Mouse (Mus musculus) kidney, adult 2 months (tissue): ENCODE measurements around the gene Trmt1l.

Source experiments
- CTCF ChIP-seq: fragments of 200-500 bp; conservative IDR thresholded peaks from 2 replicates; pipeline ENCODE4 v1.5.1; 2011; ENCODE audit warnings: low read depth, mild to moderate bottlenecking, control low read depth, low read length, moderate library complexity, mixed read lengths; ENCODE audit not compliant: insufficient read depth, insufficient read length
- POLR2A ChIP-seq: fragments of 200-500 bp; IDR thresholded peaks from one replicate; pipeline ENCODE4 v1.6.1; 2011; ENCODE audit warnings: low read depth, low read length, control low read depth

DNA sequence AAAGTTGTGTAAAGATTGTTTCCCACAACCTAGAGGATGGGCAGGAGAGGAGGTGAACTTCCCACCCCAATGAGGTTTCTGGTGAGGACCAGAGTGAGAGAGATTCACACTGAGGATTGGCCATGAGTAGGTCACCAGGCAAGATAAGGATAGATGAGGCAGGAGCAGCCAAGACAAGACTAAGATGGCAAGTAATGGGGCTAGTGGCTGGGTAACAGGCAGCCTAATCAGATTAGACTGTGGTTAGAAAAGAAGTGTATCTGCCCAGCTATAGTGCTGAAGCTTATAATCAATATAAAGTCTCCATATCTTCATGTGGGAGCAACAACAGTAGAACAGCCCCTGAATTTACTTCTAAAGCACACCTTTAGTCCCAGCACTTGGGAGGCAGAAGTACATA, 65.5 kb downstream of the Trmt1l start:
- no peak for TF ChIP-seq CTCF
- TF ChIP-seq POLR2A, result no peak
